Mouse (Mus musculus) testis, adult 2 months (tissue): ENCODE data around the gene Capzb. TPM values are rescaled to one million over a fixed set of nuclear protein-coding genes. Genes with fewer than 3 reads are reported as not detected.
A peak's percentile ranks its signal among the peaks of the same experiment; 100 is the strongest.

ENCODE experiments used
- H3K27ac ChIP-seq: fragments of 200-500 bp; 2 replicates; pipeline ENCODE4 v1.5.1; 2012; ENCODE audit warnings: low read depth, low read length; ENCODE audit not compliant: control insufficient read depth, insufficient read depth
- H3K27me3 ChIP-seq: fragments of 200-500 bp; 2 replicates; pipeline ENCODE4 v1.6.1; 2012; ENCODE audit warnings: mild to moderate bottlenecking, low read length, moderate library complexity; ENCODE audit not compliant: control insufficient read depth, insufficient read depth
- H3K36me3 ChIP-seq: fragments of 200-500 bp; 2 replicates; pipeline ENCODE4 v1.6.1; 2012; ENCODE audit warnings: mild to moderate bottlenecking, low read length; ENCODE audit not compliant: control insufficient read depth, insufficient read depth
- H3K4me1 ChIP-seq: fragments of 200-500 bp; 2 replicates; pipeline ENCODE4 v1.6.1; 2012; ENCODE audit warnings: low read length; ENCODE audit not compliant: control insufficient read depth, insufficient read depth
- H3K4me3 ChIP-seq: fragments of 200-500 bp; 2 replicates; pipeline ENCODE4 v1.5.1; 2012; ENCODE audit warnings: low read depth, mild to moderate bottlenecking, low read length, moderate library complexity, mixed read lengths; ENCODE audit not compliant: control insufficient read depth
- CTCF ChIP-seq: fragments of 200-500 bp; IDR thresholded peaks from 2 replicates; pipeline ENCODE4 v1.5.1; 2012; ENCODE audit warnings: low read depth, mild to moderate bottlenecking, inconsistent platforms, low read length, moderate library complexity; ENCODE audit not compliant: control insufficient read depth, insufficient read depth, insufficient replicate concordance
- POLR2A ChIP-seq: fragments of 200-500 bp; IDR thresholded peaks from 2 replicates; pipeline ENCODE4 v1.6.1; 2012; ENCODE audit warnings: low read depth, mild to moderate bottlenecking, inconsistent platforms, low read length, moderate library complexity; ENCODE audit not compliant: control insufficient read depth
- polyA plus RNA-seq: library from polyadenylated mRNA; depleted of rRNA; stranded (reverse); fragments of >200 nt; gene quantifications from 2 replicates; pipeline ENCODE4 v1.2.3, GENCODE M21; 2012

Capzb gene
- polyA plus RNA-seq, 1 experiment: 286 TPM

DNA sequence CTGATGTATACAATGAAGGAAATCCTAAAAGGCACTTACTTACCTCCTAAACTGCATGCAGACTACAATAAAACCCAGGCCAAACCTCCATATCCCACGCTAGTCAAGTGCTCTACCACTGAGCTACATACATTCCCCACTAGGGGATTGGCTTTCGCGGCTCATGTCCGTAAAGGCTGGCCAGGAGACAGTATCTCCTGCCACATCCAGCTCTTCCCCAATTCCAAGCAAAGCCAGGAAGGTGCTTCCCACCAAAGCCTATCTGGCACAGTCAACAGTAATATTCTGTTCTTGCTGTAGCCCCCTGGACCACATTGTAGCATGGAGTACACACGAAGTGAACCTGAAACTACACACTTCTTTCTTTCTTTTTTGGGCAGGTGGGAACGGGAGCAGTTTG, 117.0 kb downstream of the Capzb start:
- no peaks in the 10 kb centered on the region; the same call in 1 of the 2 replicates for H3K36me3 ChIP-seq
- no peak for TF ChIP-seq CTCF
- TF ChIP-seq POLR2A: no peak
- no peak overlapping the region for H3K27ac ChIP-seq
- H3K27me3 ChIP-seq: no peaks in the 10 kb centered on the region
- H3K4me3 ChIP-seq: no peak overlapping the region
- peaks cover 14% of the 10 kb centered on the region for H3K4me1 ChIP-seq

DNA sequence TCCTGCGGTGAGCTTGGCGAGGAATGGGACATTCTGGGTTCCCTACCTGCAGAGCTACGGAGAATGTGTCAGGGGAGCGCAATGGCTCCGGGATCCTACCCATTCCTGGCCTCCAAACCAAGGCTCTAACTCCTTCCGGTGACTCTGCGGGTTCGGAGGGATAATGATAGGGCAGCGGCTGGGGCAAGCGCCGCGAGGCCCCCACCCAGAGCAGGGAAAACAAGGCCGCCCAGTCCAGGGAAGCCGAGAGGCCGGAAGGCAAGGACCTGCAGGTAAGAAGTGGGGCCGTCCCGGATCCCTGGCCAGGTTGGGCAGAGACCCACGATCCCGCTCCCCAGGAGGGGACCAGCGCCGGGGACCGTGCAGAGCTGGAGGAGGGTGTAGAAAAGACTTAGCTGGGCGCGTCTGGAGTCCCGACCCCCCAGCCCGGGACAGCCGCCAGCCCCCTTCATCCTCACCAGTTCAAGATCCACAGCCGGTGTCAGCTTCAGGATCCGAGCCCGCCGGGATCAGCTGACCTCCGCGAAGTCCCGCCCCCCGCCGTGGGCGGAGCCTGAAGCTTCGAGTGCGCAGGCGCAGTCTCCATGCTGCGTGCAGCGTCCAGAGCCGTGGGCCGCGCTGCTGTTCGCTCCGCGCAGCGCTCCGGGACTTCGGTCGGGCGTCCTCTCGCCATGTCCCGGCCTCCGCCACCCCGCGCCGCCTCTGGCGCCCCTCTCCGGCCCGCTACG, 117.6 kb downstream of the Capzb start, which contains the start of the genes Pqlc2 and Akr7a5:
Gene Pqlc2 (minus strand): TSS at position 538 of the 728 bp plus-strand sequence.
Gene Akr7a5 (plus strand): TSS at position 574 of the 728 bp plus-strand sequence.
- Histone ChIP-seq H3K27ac (peak within 1 kb of the TSS; percentile 78), H3K4me1 (peaks cover 14% of the 10 kb centered on the region)

DNA sequence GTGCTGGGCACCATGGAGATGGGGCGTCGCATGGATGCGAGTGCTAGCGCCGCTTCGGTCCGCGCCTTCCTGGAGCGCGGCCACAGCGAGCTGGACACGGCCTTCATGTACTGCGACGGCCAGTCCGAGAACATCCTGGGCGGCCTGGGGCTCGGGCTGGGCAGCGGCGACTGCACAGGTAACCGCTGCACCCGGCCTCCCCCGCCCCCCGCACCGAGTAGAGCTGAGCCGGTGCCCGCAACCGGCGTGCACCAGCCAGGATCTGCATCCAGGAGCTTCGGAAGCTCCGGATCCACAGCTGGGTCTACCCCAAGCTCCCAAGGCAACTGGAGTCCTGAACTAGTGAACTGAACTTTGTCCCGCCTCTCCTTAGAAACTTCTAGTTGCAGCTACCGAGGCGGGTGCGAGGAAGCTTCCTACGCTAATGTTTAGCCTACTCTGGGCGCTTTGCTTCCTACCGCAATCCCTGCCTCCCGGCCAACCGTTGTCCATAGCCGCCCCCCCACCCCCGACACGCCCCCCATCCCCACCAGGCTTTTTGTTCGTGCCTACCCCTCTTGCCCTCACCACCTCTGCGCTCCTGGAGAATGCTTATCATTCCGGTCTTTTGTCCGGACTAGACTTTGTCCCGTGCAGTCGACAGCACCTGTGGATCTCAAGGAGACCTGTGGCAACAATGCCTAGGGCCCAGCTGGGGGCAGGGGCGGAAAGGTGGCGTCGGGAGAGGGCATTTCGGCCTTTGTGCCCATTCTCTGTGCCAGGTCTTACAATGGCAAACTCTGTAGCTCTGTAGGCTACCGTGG, 118.4 kb downstream of the Capzb start:
- Histone ChIP-seq H3K27ac (peak overlapping the region; percentile 78), H3K27me3 (no peaks in the 10 kb centered on the region), H3K36me3 (no peaks in the 10 kb centered on the region; the same call in 1 of the 2 replicates), H3K4me1 (peaks cover 14% of the 10 kb centered on the region), H3K4me3 (peak overlapping the region; percentile 97)
- TF ChIP-seq POLR2A (no peak), CTCF (no peak)

More for the DNA sequence above, 117.6 kb downstream of the Capzb start, which contains the start of the genes Pqlc2 and Akr7a5:
- no peaks in the 10 kb centered on the region; the same call in 1 of the 2 replicates for H3K36me3 ChIP-seq
- H3K4me3 ChIP-seq: peak within 1 kb of the TSS; percentile 97
- TF ChIP-seq CTCF (no peak), POLR2A (peak; percentile 85)
- no peaks in the 10 kb centered on the region for H3K27me3 ChIP-seq

DNA sequence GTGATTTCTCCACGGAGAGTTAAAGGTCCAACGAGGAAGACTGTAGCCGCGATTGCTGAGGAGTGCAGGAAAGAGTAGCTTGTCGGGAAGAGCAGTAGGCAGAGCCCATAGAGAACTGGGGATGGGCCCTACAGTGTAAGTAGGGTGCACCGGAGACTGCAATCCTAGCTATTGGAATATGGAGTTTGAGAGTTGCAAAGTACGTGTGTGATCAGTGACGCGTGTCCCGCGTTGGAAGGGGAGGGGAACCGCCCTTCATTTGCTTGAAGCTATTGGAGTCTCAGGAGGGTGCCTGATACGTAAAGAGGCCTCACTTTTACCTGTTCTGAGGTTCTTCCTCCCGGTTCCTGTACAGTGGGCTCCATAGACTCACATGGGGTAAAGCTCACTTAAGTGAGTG, 119.0 kb downstream of the Capzb start:
- TF ChIP-seq CTCF: no peak
- Histone ChIP-seq H3K36me3 (no peaks in the 10 kb centered on the region), H3K27ac (no peak overlapping the region), H3K4me1 (peaks cover 14% of the 10 kb centered on the region), H3K4me3 (peak overlapping the region; percentile 71), H3K27me3 (no peaks in the 10 kb centered on the region)

DNA sequence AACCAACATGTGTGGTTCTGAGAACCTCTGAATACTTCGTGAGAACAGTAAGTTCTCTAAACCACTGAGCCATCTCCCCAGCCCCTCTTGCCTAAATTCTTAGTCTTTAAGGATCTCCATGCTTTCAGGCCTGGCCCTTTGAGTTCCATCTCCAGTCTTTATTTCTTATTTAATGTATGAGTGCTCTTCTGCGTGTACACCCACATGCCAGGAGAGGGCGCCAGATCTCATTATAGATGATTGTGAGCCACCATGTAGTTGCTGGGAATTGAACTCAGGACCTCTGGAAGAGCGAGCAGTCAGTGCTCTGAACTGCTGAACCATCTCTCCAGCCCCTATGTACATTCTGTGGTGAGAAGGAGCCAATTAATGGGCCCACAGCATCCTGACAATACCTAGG, 119.9 kb downstream of the Capzb start:
- H3K36me3 ChIP-seq: no peaks in the 10 kb centered on the region
- H3K4me3 ChIP-seq: no peak overlapping the region
- no peaks in the 10 kb centered on the region for H3K27me3 ChIP-seq
- H3K4me1 ChIP-seq: peaks cover 14% of the 10 kb centered on the region
- H3K27ac ChIP-seq: no peak overlapping the region
- TF ChIP-seq POLR2A (no peak), CTCF (no peak)

DNA sequence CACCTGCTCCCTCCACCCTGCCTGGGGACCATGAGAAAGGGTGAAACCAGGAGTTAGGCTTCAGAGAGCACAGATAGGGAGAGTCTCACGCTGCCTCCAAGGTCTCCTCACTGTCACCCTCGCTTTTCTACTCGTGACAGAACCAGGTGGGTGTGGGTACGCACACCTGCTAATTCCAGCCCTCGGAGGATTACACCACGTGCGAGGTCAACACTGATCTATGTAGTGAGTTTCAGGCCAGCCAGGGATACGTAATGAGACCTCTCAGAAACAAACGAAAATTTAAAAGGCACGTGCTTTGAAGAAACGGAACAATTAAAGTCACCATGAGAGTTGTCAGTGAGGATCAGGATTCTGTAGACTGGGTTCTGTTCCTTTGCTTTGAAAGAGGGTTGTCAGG, 125.8 kb downstream of the Capzb start:
- no peak for TF ChIP-seq CTCF
- TF ChIP-seq POLR2A: no peak
- Histone ChIP-seq H3K27ac (no peak overlapping the region), H3K36me3 (no peaks in the 10 kb centered on the region; the same call in 1 of the 2 replicates), H3K4me1 (no peaks in the 10 kb centered on the region), H3K27me3 (no peaks in the 10 kb centered on the region), H3K4me3 (no peak overlapping the region)

DNA sequence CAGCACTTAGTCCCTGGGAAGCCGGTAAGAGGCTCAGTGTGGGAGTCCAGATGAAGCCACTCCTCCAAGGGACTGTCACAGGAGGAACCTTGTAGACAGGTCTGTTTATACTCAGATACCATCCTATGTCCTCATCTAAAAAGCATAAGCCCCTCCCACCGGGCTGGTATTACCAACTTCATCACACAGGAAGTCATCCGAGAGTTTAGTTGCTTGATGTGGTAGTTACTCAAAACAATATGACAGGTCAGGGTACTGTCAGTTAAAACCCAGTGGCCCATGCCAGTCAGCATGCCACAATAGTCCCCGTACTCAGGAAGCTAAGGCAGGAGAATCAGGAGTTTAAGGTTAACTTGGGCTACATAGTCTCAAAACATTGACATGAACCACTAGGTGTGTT, 127.0 kb downstream of the Capzb start:
- no peaks in the 10 kb centered on the region for H3K4me1 ChIP-seq
- no peaks in the 10 kb centered on the region; the same call in 1 of the 2 replicates for H3K36me3 ChIP-seq
- TF ChIP-seq POLR2A (no peak), CTCF (no peak)
- H3K4me3 ChIP-seq: peak overlapping the region; percentile 46
- no peaks in the 10 kb centered on the region for H3K27me3 ChIP-seq
- H3K27ac ChIP-seq: no peak overlapping the region
